Comparison of ENCODE assay signal across 9 mouse cellular contexts in genomic region chr8:84190191-84190867, GRCm38 (mm10). TPM values are rescaled to one million over a fixed set of nuclear protein-coding genes. Genes with fewer than 3 reads are reported as not detected.
DNase-seq lines count a peak whose midpoint lies in the region; ATAC-seq and TF ChIP-seq lines count a peak whose summit lies in the region.
"Had no signal": no experiment of that assay in that cellular context is flagged by ENCODE, and none has a peak within 500 bp of the region (broad histone marks: within the 10 kb centered on the region; RNA-seq: fewer than 3 reads in every experiment).

No protein-coding gene starts in this region.

- peak overlapping the region; percentile 97 for H3K27ac ChIP-seq in heart, embryonic 13.5 days (replicated peaks)
- H3K27ac ChIP-seq in brown adipose tissue, adult 24 weeks (replicated peaks; ENCODE audit: low read depth, low read length) = peak overlapping the region; percentile 88

- no peak overlapping the region for H3K4me3 ChIP-seq in heart, embryonic 13.5 days
- peak overlapping the region; percentile 68 for H3K4me3 ChIP-seq in E14TG2a.4 (replicated peaks; ENCODE audit: low read length)
- no peak overlapping the region for H3K4me3 ChIP-seq in brown adipose tissue, adult 24 weeks (ENCODE audit: insufficient read depth, low read depth, low read length)

- no peaks in the 10 kb centered on the region for H3K9me3 ChIP-seq in heart, embryonic 13.5 days
- no peaks in the 10 kb centered on the region for H3K9me3 ChIP-seq in E14TG2a.4 (ENCODE audit: low read length)

- no peaks in the 10 kb centered on the region for H3K27me3 ChIP-seq in heart, embryonic 13.5 days (replicated peaks)
- H3K27me3 ChIP-seq in E14TG2a.4 (ENCODE audit: insufficient read depth, low read length) = no peaks in the 10 kb centered on the region

- H3K4me2 ChIP-seq in heart, embryonic 13.5 days = no peak overlapping the region

- H3K4me1 ChIP-seq in heart, embryonic 13.5 days = peaks cover 43% of the 10 kb centered on the region
- peaks cover 80% of the 10 kb centered on the region for H3K4me1 ChIP-seq in E14TG2a.4 (replicated peaks; ENCODE audit: low read depth, low read length)
- peaks cover 6% of the 10 kb centered on the region; the same call in 1 of the 2 replicates for H3K4me1 ChIP-seq in brown adipose tissue, adult 24 weeks (ENCODE audit: control insufficient read depth, insufficient read depth, insufficient read length, low read length)

- intact Hi-C loops in left cerebral cortex, postnatal 10 days (cut with DNase I) = no loop called here

- no peak overlapping the region for H3K9ac ChIP-seq in heart, embryonic 13.5 days

- TF ChIP-seq CTCF in E14TG2a.4 (conservative IDR thresholded peaks at IDR 0.05; ENCODE audit: low read length) = peak; percentile 40

- no peaks in the 10 kb centered on the region for H3K36me3 ChIP-seq in heart, embryonic 13.5 days
- H3K36me3 ChIP-seq in E14TG2a.4 (ENCODE audit: insufficient read depth, low read length) = no peaks in the 10 kb centered on the region

- no peak for DNase-seq in heart, postnatal 4 days
- DNase-seq in lung, adult 18-20 months = peak; percentile 15 to 34
- no peak for DNase-seq in lung, postnatal 4 days
- DNase-seq in left cerebral cortex, postnatal 10 days (ENCODE audit: extremely low spot score in 1 of 2, low spot score in 2 of 2) = no peak
- DNase-seq: cerebellum, adult 9-10 months had no signal

- WGBS in heart, embryonic 13.5 days = 92% methylated on average over 7 of the region's 7 CpGs

- no peak for ATAC-seq in heart, embryonic 13.5 days (ENCODE audit: extremely low read depth, insufficient number of reproducible peaks, low FRiP score, low TSS enrichment)
- no peak for ATAC-seq in megakaryocyte, adult 5-6 weeks (ENCODE audit: poor library complexity, severe bottlenecking)

RNA-seq across cellular contexts. Expression of gene Nanos3, which starts 5.3 kb away (rescaled TPM):
- 1.9 and 2.8 TPM in 2 replicates for polyA plus RNA-seq in heart, embryonic 13.5 days (2015; fragmentation: Nextera tagmentation; extraction: Ambion mirVana)
- 1 to 10 TPM; 3.6 to 4.3 TPM for total RNA-seq in heart, postnatal 4 days (2021)
- polyA plus RNA-seq in brown adipose tissue, adult 24 weeks (2012; ENCODE audit: insufficient read depth, insufficient read length, missing spikeins) = not detected in 2 replicates
- not detected in 2 replicates for total RNA-seq in megakaryocyte, adult 5-6 weeks (2015)
- not detected in 2 replicates for total RNA-seq in megakaryocyte, adult 5-6 weeks (2017)
- total RNA-seq in left cerebral cortex, postnatal 10 days (2021) = 1 to 10 TPM; 5.4 to 6.8 TPM

RNA-seq across cellular contexts. Expression of gene 4930432K21Rik, which starts 42.5 kb away (rescaled TPM):
- polyA plus RNA-seq in heart, embryonic 13.5 days (2015; fragmentation: Nextera tagmentation; extraction: Ambion mirVana) = 0.82 and 0.88 TPM in 2 replicates
- total RNA-seq in heart, postnatal 4 days (2021) = under 1 TPM; 0.38 to 0.60 TPM
- polyA plus RNA-seq in brown adipose tissue, adult 24 weeks (2012; ENCODE audit: insufficient read depth, insufficient read length, missing spikeins) = 0.79 TPM in 1 of 2 replicates, not detected in the other
- 0.07 and 0.09 TPM in 2 replicates for total RNA-seq in megakaryocyte, adult 5-6 weeks (2015)
- total RNA-seq in megakaryocyte, adult 5-6 weeks (2017) = 0.37 and 1.8 TPM in 2 replicates
- total RNA-seq in left cerebral cortex, postnatal 10 days (2021) = 1 to 10 TPM; 2.9 to 3.2 TPM

RNA-seq across cellular contexts. Expression of gene Cc2d1a, which starts 42.6 kb away (rescaled TPM):
- 14.5 and 15.3 TPM in 2 replicates for polyA plus RNA-seq in heart, embryonic 13.5 days (2015; fragmentation: Nextera tagmentation; extraction: Ambion mirVana)
- 10 to 100 TPM; 12.6 to 15.6 TPM for total RNA-seq in heart, postnatal 4 days (2021)
- polyA plus RNA-seq in brown adipose tissue, adult 24 weeks (2012; ENCODE audit: insufficient read depth, insufficient read length, missing spikeins) = 6.8 and 7.1 TPM in 2 replicates
- 9.0 and 12.9 TPM in 2 replicates for total RNA-seq in megakaryocyte, adult 5-6 weeks (2015)
- total RNA-seq in megakaryocyte, adult 5-6 weeks (2017) = 5.8 and 9.8 TPM in 2 replicates
- 10 to 100 TPM; 66.7 to 70.7 TPM for total RNA-seq in left cerebral cortex, postnatal 10 days (2021)

RNA-seq across cellular contexts. Expression of gene Zswim4, which starts 46.5 kb away (rescaled TPM):
- 9.1 and 9.3 TPM in 2 replicates for polyA plus RNA-seq in heart, embryonic 13.5 days (2015; fragmentation: Nextera tagmentation; extraction: Ambion mirVana)
- 10 to 100 TPM; 12.8 to 13.8 TPM for total RNA-seq in heart, postnatal 4 days (2021)
- 2.7 and 2.8 TPM in 2 replicates for polyA plus RNA-seq in brown adipose tissue, adult 24 weeks (2012; ENCODE audit: insufficient read depth, insufficient read length, missing spikeins)
- total RNA-seq in megakaryocyte, adult 5-6 weeks (2015) = 6.2 and 6.5 TPM in 2 replicates
- 8.9 and 9.4 TPM in 2 replicates for total RNA-seq in megakaryocyte, adult 5-6 weeks (2017)
- total RNA-seq in left cerebral cortex, postnatal 10 days (2021) = 10 to 100 TPM; 14.2 to 14.3 TPM

RNA-seq across cellular contexts. Expression of gene D8Ertd738e, which starts 59.2 kb away (rescaled TPM):
- polyA plus RNA-seq in heart, embryonic 13.5 days (2015; fragmentation: Nextera tagmentation; extraction: Ambion mirVana) = 276 and 328 TPM in 2 replicates
- total RNA-seq in heart, postnatal 4 days (2021) = 100 to 1,000 TPM; 218 to 233 TPM
- polyA plus RNA-seq in brown adipose tissue, adult 24 weeks (2012; ENCODE audit: insufficient read depth, insufficient read length, missing spikeins) = 245 and 259 TPM in 2 replicates
- total RNA-seq in megakaryocyte, adult 5-6 weeks (2015) = 169 and 188 TPM in 2 replicates
- 99.7 and 113 TPM in 2 replicates for total RNA-seq in megakaryocyte, adult 5-6 weeks (2017)
- total RNA-seq in left cerebral cortex, postnatal 10 days (2021) = 100 to 1,000 TPM; 130 to 136 TPM

Comparison
In these comparisons a context has a peak if more than half of its experiments do, and no peak if none do; other contexts are left out.
1. DNase-seq: peak in lung, adult 18-20 months (2 of 2); none in heart, postnatal 4 days (single experiment), lung, postnatal 4 days (0 of 2) and left cerebral cortex, postnatal 10 days (0 of 2).
2. RNA of gene Nanos3, which starts 5.3 kb away (total RNA-seq): 5.4 to 6.8 TPM in left cerebral cortex, postnatal 10 days and 3.6 to 4.3 TPM in heart, postnatal 4 days; not detected in megakaryocyte, adult 5-6 weeks; every median in the first group is over 4 times any median in the second.
3. RNA of gene Cc2d1a, which starts 42.6 kb away (total RNA-seq): 66.7 to 70.7 TPM in left cerebral cortex, postnatal 10 days; 12.6 to 15.6 TPM in heart, postnatal 4 days and 5.8 to 12.9 TPM in megakaryocyte, adult 5-6 weeks; every median in the first group is over 4 times any median in the second.